Mouse (Mus musculus) bone marrow, adult 2 months (tissue): Measurements from ENCODE around the gene Pgs1. TPM values are rescaled to one million over a fixed set of nuclear protein-coding genes. Genes with fewer than 3 reads are reported as not detected.

ENCODE experiments used
- H3K27ac ChIP-seq: fragments of 200-500 bp; 2 replicates; pipeline ENCODE4 v1.5.1; 2012; ENCODE audit warnings: low read depth, mild to moderate bottlenecking, control low read depth, inconsistent platforms, low read length; ENCODE audit not compliant: control insufficient read depth, poor library complexity, insufficient read depth
- H3K4me1 ChIP-seq: fragments of 200-500 bp; 2 replicates; pipeline ENCODE4 v1.6.1; 2011; ENCODE audit warnings: low read length; ENCODE audit not compliant: control insufficient read depth, insufficient read depth
- H3K4me3 ChIP-seq: fragments of 200-500 bp; replicated peaks from 2 replicates; pipeline ENCODE3; 2011; ENCODE audit warnings: mild to moderate bottlenecking, low read depth, low read length, control low read depth; ENCODE audit not compliant: control insufficient read depth
- CTCF ChIP-seq: fragments of 200-500 bp; IDR thresholded peaks from 2 replicates; pipeline ENCODE4 v1.5.1; 2011; ENCODE audit warnings: low read length, control low read depth; ENCODE audit not compliant: control insufficient read depth, insufficient read depth
- POLR2A ChIP-seq: fragments of 200-500 bp; IDR thresholded peaks from 2 replicates; pipeline ENCODE4 v1.6.1; 2011; ENCODE audit warnings: low read depth, mild to moderate bottlenecking, control low read depth, low read length, borderline replicate concordance; ENCODE audit not compliant: control insufficient read depth
- WGBS: fragments of 180-500 bp; shearing (Covaris S2); methylation state at CpG from one replicate; pipeline ENCODE4 v1.1.7; 2018; 5-methylcytosine and 5-hydroxymethylcytosine counted together
- polyA plus RNA-seq: library from polyadenylated mRNA; stranded (reverse); fragments of >200 nt; gene quantifications from 2 replicates; pipeline ENCODE4 v1.2.4, GENCODE M21; 2011; ENCODE audit warnings: low replicate concordance; ENCODE audit not compliant: missing spikeins, insufficient read depth, insufficient read length

Gene Pgs1
- polyA plus RNA-seq, 1 experiment: 67.5 TPM

DNA sequence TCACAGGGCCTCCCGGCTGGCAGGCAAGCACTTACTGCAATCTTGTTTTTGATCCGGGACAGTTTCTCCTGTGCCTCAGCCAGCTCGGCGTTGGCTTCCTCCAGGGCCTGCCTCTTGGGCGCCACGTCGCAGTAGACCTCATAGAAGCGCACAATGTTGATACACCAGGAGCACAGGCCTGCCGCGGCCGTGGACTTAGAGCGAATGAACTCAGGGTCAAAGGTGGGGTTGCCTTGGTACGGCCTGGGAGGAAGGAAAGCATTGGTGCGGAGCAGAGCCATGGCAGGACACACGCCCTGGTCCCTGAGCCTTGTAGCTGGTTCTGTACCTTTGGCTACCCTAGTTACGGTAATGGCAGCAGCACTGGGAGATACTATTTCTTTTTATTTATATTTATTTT is 64.1 kb downstream of the Pgs1 start:
- TF ChIP-seq POLR2A: no peak
- TF ChIP-seq CTCF: no peak
- Histone ChIP-seq H3K4me1 (no peaks in the 10 kb centered on the region), H3K4me3 (no peak overlapping the region), H3K27ac (no peak overlapping the region)
- WGBS: 85% methylated on average over 16 of the region's 16 CpGs

GRCm38 (mm10) chr11:118058367-118058766 is 72.3 kb downstream of the Pgs1 start:
- TF ChIP-seq POLR2A: no peak
- no peak for TF ChIP-seq CTCF
- WGBS: 63% methylated on average over 12 of the region's 12 CpGs
- no peak overlapping the region for H3K4me3 ChIP-seq
- H3K27ac ChIP-seq: no peak overlapping the region
- no peaks in the 10 kb centered on the region for H3K4me1 ChIP-seq

DNA sequence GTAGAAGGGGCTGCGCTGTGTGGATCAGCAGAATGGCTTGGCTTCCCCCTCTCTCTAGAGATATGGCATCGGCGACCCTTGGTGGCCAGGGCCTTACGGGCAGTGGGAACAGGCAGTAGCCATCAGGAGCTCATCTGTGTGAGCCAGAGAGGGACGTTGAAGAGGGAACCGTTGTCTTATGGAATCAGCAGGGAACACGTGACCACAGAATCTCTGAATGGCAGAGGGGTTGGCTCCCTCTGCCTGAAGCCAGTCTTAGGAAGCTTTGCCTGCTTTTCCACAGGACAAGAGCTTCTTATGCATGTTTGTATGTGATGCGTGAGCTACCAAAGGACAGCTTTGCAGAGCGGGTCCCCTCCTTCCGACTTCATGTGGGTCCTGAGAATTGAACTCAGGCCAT is 72.8 kb downstream of the Pgs1 start:
- no peak overlapping the region for H3K4me3 ChIP-seq
- H3K27ac ChIP-seq: no peak overlapping the region
- TF ChIP-seq CTCF (no peak), POLR2A (no peak)
- H3K4me1 ChIP-seq: no peaks in the 10 kb centered on the region
- WGBS: 69% methylated on average over 10 of the region's 10 CpGs

DNA sequence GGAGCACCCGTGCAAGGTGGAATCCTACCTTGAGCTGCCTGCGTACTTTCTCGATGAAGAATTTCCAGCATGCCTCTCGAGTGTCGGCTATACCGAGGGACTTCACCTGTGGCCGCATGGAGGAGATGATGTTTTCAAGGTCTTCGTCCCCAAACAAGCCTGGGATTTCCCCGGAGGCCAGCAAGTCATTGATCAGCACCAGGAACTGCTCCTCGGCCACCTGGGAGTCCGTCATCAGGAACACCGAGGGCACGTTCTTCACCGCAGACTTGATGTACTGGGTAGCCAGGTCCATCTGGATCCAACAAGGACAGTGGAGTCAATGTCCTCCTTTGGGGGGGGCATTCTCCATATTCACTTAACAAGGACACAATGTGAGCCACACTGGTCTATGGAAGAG is 73.9 kb downstream of the Pgs1 start:
- 85% methylated on average over 14 of the region's 14 CpGs for WGBS
- Histone ChIP-seq H3K27ac (no peak overlapping the region), H3K4me1 (no peaks in the 10 kb centered on the region), H3K4me3 (no peak overlapping the region)
- no peak for TF ChIP-seq POLR2A
- no peak for TF ChIP-seq CTCF

DNA sequence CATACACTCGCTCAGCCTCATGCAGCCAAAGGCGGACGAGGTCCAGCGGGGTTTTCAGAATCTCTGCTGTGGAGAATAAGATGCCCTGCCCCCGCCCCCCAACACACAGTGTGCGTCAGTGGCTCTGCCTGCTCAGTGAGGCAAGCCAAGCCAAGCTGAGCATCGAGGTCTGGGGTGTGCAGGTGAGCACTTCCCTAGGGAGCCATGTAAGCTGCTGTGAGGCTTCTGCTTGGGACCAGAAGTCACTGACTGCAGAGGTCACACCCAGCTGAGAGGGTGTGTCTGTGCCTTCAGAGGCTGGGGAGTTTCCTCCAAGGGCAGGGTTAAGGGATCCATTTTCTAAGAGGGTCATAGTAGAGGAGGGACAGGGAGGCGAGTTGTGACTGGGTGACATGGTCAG is 81.5 kb downstream of the Pgs1 start:
- TF ChIP-seq POLR2A (no peak), CTCF (no peak)
- Histone ChIP-seq H3K27ac (no peak overlapping the region), H3K4me3 (no peak overlapping the region), H3K4me1 (peaks cover 5% of the 10 kb centered on the region; the same call in 1 of the 2 replicates)
- 79% methylated on average over 8 of the region's 8 CpGs for WGBS

DNA sequence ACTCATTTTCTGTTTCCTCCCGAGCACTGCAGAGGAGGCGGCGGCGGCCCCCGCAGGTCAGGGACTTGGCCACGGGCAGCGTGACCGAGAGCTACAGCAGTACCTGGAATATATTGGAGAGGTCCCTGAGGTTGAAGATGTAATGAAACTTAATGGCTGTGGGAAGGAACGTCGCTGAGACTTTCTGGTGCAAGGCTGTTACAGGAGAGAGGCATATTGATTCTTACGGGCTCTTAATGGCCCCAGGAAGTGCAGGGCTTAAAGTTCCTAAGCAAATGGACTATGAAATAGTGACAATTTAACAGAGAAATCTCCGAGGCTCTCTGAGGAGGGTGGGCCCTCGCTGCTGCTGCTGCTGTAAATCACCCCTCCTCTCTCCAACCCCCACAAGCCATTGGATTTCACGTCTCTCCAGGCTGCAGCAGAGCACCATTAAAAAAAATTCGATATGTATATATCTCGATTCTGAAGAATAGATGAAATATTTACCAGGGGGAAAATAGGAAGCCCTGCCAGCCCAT is 82.8 kb downstream of the Pgs1 start:
- Histone ChIP-seq H3K4me3 (no peak overlapping the region), H3K27ac (no peak overlapping the region), H3K4me1 (peaks cover 7% of the 10 kb centered on the region; the same call in 1 of the 2 replicates)
- TF ChIP-seq CTCF: no peak
- WGBS: 80% methylated on average over 16 of the region's 16 CpGs

GRCm38 (mm10) chr11:118071227-118071912 is 85.3 kb downstream of the Pgs1 start:
- TF ChIP-seq POLR2A (no peak), CTCF (no peak)
- no peak overlapping the region for H3K4me3 ChIP-seq
- 36% methylated on average over 11 of the region's 11 CpGs for WGBS
- H3K27ac ChIP-seq: no peak overlapping the region
- H3K4me1 ChIP-seq: peaks cover 11% of the 10 kb centered on the region; the same call in 1 of the 2 replicates

Other genes with a start within 250 kb of the Pgs1 start
- 32.6 and 51.1 TPM in 2 replicates for gene Tmc8, start 204.2 kb upstream of the Pgs1 start, polyA plus RNA-seq
- gene Tmc6, start 204.1 kb upstream of the Pgs1 start, polyA plus RNA-seq: 129 and 194 TPM in 2 replicates
- 13.5 and 16.7 TPM in 2 replicates for gene 6030468B19Rik, start 188.6 kb upstream of the Pgs1 start, polyA plus RNA-seq
- 9.5 and 12.3 TPM in 2 replicates for gene Gm20708, start 176.6 kb upstream of the Pgs1 start, polyA plus RNA-seq
- 56.0 and 120 TPM in 2 replicates for gene Syngr2, start 176.6 kb upstream of the Pgs1 start, polyA plus RNA-seq
- 16.9 and 21.8 TPM in 2 replicates for gene Afmid, start 160.4 kb upstream of the Pgs1 start, polyA plus RNA-seq
- gene Tk1, start 160.2 kb upstream of the Pgs1 start, polyA plus RNA-seq: 145 and 156 TPM in 2 replicates
- 390 and 403 TPM in 2 replicates for gene Birc5, start 137.0 kb upstream of the Pgs1 start, polyA plus RNA-seq
- not detected in 2 replicates for gene Tmem235, start 125.5 kb upstream of the Pgs1 start, polyA plus RNA-seq
- gene Tha1, start 112.8 kb upstream of the Pgs1 start, polyA plus RNA-seq: 2.8 and 3.2 TPM in 2 replicates
- 3.4 and 9.6 TPM in 2 replicates for gene Socs3, start 16.2 kb upstream of the Pgs1 start, polyA plus RNA-seq
- 0.56 and 1.6 TPM in 2 replicates for gene Dnah17, start 144.3 kb downstream of the Pgs1 start, polyA plus RNA-seq